Mouse (Mus musculus) kidney, postnatal 4 days (tissue): ENCODE measurements around the gene Zfp692.
A peak's percentile ranks its signal among the peaks of the same experiment; 100 is the strongest.

ENCODE experiments used
- DNase-seq, 2 experiments: peaks; one replicate each; pipeline ENCODE4 v3.0.0; 2021; ENCODE audit warnings: mixed read lengths in 2 of 2

Gene Zfp692

DNA sequence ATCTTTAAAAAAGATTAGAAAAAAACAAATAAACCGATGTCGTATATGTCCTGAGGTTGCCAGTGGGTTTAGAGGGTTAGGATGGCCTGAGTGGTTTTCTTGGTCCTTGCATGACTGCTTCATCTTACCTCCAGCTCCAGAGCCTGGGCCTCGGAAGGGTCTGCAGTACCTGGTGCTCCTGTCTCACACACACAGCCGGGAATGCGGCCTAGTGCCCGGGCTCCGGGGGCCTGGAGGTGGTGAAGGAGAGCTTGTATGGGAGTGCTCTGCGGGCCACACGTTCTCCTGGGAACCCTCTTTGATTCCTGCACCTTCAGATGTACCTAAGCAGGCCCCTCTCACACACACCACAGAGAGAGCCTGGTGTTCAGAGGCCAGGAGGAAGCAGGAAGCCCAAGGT lies 1.8 kb downstream of the Zfp692 start:
- no peak for DNase-seq

DNA sequence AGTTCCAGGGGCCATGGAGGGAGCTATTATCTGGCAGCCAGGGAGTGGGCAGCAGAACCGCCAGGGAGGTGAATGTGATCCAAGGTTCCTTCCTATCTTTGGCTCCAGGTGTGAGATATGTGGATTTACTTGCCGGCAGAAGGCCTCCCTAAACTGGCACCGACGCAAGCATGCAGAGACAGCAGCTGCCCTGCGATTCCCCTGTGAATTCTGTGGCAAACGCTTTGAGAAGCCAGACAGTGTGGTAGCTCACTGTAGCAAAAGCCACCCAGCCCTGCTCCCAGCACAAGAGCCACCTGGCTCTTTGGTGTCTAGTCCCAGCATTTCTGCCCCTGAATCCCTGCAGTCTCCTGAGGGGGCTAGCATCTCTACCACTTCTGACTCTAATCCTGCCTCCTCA lies 7.2 kb downstream of the Zfp692 start:
- DNase-seq, result no peak

DNA sequence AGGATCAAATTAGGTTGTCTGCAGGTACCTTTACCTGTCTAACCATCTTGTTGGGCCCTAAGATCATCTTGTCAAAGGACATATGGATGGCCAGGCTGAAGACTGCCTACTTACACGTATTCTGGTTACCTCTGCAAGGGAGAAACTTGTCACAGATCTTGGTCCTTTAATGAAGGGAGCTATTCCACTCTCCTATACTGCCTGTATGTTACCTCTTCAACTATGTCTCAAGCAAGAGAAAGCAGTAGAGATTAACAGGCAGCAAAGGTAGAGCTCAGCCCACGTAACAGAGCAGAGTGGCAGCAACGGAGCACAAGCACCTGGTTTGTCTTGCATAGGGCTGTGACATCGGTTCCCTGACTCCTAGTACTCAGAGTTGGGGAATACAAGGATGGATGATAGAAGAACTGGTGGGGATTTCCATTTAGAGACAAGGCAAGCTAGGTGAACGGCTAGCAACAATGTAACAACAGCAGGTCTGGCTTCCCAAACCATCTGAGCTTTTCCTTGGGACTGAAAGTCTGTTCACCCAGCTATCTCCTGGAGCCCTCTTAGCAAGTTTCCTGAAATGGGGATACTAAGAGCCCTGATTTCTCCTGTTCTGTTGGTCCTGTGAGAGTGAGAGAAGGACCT lies 8.8 kb downstream of the Zfp692 start:
- no peak for DNase-seq

DNA sequence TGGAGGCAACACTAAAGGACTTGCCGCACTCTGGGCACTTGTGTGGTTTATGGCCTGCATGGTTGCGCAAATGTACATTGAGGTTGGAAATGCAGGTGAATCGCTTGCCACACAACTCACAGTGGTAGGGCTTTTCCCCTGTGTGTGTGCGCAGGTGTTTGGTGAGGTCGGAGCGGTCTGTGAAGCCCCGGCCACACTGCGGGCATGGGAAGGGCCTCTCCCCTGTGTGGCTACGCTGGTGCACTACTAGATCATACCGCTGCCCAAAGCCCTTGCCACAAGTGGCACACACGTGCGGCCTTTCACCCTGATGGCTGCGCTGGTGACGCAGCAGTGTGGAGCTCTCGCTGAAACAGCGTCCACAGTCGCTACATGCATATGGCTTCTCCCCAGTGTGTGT lies 9.5 kb downstream of the Zfp692 start:
- no peak for DNase-seq

- DNase-seq, result no peak
Observed at GRCm38 (mm10) chr11:58316768-58317390, 10.0 kb downstream of the Zfp692 start.

- DNase-seq, result peak; percentile 98 to 99
Observed at GRCm38 (mm10) chr11:58322824-58323569, 16.1 kb downstream of the Zfp692 start.

DNA sequence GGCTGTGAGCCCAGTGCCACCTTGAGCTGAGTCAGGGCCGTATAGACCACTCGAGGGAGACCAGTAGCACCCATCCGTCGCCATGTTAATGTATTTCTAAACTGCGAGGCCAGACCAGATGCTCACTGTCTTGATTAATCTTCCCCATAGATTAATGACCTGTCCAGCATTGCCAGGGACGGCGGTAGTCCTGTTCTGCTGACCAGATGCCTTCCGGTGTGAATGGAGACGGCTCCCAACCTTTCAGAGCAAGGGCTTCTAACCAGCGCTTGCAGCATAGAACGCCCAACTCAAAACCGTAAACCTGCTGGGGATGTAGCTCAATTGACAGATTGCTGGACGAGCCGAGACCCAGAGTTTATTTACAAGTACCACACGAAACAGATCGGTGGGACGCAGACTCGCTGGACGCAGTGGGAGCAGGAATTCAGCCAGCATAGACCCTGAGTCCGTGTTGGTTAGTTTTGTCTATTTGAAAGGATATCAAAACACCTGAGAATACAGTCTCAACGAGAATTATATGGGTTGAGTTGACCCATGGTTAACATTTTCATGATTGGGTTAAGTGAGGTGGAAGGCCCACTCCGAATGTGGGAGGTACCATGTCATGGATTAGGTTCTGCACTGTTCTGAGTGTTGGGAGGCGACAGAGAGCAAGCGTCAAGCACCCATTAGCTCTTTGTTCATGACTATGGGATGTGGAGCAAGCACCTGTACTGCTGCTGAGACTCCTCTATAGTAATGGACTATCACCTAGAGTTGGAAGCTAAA lies 16.9 kb downstream of the Zfp692 start:
- no peak for DNase-seq

GRCm38 (mm10) chr11:58324614-58325229 lies 17.9 kb downstream of the Zfp692 start:
- no peak for DNase-seq

DNA sequence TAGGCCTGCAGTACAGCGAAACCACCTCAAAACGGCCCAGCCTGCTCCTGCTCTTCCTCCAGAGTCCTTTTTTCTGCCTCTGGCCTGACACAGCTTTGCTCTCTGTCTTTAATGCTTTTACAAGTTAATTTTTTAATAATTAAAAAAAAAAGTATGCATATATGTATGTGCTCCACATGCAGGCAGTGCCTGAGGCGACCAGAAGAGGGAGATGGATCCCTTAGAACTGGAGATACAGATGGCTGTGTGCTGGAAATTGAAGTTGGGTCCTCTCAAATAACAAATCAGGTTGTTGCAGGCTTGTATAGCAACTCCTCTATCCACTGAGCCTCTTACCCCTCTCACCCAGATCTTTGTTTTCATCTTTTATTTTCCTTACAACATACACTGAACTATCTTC lies 19.9 kb downstream of the Zfp692 start:
- DNase-seq, result peak in 1 of 2 experiments; percentile 41

DNA sequence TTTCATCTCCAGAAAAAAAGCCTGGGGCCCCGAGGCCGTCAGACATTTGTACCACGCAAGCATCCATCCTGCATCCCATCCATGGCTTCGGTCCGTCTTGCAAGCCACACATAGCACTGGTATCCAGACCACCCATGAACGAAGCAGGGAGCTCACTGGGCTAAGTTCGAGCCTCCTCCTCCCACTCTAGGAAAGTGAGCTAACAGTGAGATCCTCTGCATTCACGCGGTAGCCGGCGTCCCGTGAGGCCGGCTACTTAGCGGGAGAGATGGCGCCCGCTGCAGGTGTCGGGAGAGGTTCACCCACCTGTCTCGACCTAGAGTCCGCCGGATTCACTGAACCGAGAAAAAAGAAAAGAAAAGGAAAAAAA lies 23.0 kb downstream of the Zfp692 start:
- DNase-seq, result no peak

- DNase-seq, result peak; percentile 91 to 95
Observed at GRCm38 (mm10) chr11:58330276-58331148, 23.6 kb downstream of the Zfp692 start, which contains the start of the genes Zfp672 and Sh3bp5l. TSS of gene Zfp672 (minus strand) at chr11:58330339. TSS of gene Sh3bp5l (plus strand) at chr11:58330724.

DNA sequence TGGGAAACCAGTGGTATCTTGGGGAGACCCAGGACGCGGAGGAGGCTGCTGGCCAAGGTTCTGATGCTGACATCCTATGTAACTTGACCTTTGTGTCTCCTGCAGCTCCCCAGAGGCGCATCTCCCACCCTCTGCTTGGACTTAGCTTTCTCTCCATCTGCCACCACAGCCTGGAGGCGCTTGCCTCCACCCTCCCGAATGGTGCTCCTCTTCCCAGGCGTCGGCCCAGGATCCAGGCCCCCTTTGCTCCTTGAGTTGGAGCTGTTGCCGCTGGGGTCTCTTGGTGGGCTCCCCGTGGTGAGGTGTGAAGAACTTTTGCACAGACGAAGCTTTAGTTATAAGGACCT lies 24.3 kb downstream of the Zfp692 start:
- DNase-seq, result no peak

GRCm38 (mm10) chr11:58331546-58331945 lies 24.7 kb downstream of the Zfp692 start:
- DNase-seq, result no peak

GRCm38 (mm10) chr11:58334746-58335145 lies 27.9 kb downstream of the Zfp692 start:
- peak in 1 of 2 experiments; percentile 47 for DNase-seq

DNA sequence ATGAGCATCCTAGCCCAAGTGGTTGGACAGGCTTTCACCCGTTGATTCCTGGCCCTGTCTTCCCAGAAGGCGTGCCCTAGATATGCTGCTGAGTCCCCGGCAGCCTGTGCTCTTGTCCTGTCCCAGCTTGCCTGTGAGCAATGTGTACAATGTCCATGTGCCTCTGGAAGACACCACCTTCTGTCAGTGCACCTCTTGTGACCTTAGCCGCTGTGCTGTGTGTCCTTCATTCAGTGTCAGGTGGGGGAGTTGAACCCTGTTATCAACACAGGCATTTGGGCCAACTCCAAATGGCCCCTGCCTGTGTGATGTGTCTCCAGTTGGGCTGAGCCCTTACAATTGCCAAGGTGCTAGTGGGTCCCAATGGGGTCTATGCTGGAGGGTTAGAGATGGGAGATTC lies 39.9 kb downstream of the Zfp692 start:
- DNase-seq, result no peak

DNA sequence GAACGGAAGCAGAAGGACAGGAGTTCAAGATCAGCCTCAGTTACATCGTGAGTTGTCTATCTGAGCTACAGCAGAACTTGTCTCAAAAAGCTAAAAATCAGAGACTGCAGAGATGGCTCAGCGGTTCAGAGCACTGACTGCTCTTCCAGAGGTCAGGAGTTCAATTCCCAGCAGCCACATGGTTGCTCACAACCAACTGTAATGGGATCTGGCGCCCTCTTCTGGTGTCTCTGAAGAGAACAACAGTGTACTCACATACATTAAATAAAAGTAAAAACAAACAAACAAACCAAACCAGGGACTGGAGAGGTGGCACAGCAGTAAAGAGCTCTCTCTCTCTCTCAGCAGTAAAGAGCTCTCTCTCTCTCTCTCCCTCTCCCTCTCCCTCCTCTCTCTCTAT lies 43.8 kb downstream of the Zfp692 start:
- no peak for DNase-seq

DNA sequence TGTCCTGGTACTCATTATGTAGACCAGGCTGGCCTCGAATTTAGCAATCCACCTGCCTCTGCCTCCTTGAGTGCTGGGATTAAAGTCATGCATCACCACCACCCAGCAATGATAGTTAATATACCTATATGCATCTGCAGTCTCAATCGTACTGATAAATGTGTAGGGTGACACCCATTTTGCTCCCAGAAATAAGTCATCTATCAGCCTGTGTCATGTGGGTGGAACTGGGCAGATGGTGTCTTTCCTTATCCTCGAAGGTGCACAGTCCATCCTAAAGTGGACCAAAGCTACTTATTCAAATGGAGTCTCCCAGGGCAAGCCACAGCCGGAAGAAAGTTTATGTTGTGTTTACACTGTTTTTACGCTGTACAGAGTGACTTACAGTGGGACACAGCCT lies 44.3 kb downstream of the Zfp692 start:
- no peak for DNase-seq

DNA sequence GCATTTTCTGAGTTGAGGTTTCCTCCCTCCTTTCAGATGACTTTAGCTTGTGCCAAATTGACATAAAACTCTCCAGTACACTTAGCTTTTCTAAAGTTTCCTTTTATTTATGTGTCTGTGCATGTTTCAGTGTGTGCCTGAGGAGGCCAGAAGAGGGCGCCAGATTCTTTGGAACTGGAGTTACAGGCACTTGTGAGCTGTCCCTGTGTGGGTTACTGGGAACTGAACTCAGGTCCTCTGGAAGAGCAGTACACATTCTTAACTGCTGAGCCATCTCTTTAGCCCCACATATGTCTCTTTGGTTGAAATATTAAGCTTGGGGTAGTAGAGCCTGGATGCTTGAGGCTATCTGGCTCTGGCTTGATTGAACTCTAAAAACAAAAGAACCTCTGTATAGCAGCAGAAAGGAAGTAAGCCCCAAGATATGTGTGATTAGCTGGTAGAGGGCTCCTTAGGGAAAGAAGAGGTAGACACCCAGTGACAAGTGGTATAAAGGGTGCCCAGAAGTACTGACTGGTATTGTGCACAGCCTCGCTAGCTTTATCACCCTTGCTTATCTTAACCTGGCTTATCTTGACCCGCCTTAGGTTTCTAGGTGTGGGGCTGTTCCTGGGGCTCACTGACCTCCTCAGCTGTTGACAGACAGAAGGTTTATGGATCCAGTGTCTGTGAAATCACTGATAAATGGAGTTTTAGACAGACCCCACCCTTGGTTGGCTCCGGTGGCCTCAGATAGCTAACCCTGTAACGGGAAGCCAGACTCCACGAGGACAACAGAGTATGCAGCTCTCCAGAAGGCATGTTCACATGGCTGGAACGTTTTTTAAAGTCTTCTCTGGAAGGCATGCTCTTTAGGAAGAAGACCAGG lies 46.0 kb downstream of the Zfp692 start:
- no peak for DNase-seq

DNA sequence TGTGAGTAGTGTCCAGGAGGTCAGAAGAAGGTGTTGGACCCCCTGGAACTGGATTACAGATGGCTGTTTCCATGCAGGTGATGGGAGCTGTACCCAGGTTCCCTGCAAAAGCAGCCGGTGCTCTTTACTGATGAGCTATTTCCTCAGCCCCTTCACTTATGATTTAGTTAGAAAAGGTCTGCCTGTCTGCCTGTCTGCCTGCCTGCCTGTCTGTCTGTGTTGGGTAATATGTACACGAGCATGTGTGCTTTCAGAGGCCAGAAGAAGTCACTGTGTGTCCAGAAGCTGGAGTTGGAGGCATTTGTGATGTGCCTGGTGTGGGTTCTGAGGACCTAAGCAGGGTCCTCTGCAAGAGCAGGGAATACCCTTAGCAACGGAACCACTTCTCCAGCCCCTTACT lies 46.8 kb downstream of the Zfp692 start:
- DNase-seq, result no peak

GRCm38 (mm10) chr11:58354476-58354875 lies 47.6 kb downstream of the Zfp692 start:
- no peak for DNase-seq

DNA sequence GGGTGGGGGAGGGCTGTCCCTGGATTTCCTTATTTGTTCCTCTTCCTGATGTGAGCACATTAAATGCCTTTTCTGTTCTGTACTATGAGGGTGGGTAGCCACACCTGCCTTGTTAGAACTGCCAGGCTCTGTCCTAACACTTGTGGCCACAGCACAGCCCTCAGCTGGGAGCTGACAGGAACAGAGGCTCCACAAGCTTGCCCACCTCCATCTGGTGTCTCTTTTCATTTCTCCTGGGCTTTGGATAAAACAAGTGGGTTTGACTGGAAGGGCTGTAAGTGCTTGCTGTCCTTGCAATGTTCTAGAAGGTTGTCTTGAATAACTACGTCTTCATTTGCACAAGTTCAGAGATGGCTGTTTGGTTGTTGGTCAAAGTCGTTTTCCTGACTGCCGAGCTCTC lies 48.1 kb downstream of the Zfp692 start:
- DNase-seq, result no peak
